Mouse (Mus musculus): ENCODE results near the gene Rwdd4a.

The Rwdd4a gene

GRCm38 (mm10) chr8:47581454-47581853 lies 48.0 kb downstream of the Rwdd4a start:
- no peak for DNase-seq (ENCODE audit: low read depth, low spot score)

GRCm38 (mm10) chr8:47588616-47589015 lies 55.2 kb downstream of the Rwdd4a start:
- no peak for DNase-seq (ENCODE audit: low read depth, low spot score)

- no peak for DNase-seq (ENCODE audit: low read depth, low spot score)
Observed at GRCm38 (mm10) chr8:47590400-47590799, 56.9 kb downstream of the Rwdd4a start.

- no peak for DNase-seq (ENCODE audit: low read depth, low spot score)
Observed at GRCm38 (mm10) chr8:47600664-47601063, 67.2 kb downstream of the Rwdd4a start.
